Mouse (Mus musculus) kidney, embryonic 16.5 days (tissue): Measurements from ENCODE around the gene Tle2. TPM values are rescaled to one million over a fixed set of nuclear protein-coding genes. Genes with fewer than 3 reads are reported as not detected.

Experiments used
- ATAC-seq: fragments of 200-750 bp; cut with Nextera tagmentation; 2 replicates; pipeline ENCODE4 v1.8.0; 2017; ENCODE audit warnings: moderate TSS enrichment; ENCODE audit not compliant: low FRiP score, low TSS enrichment
- H3K27ac ChIP-seq: fragments of 300-500 bp; sonication (generic); 2 replicates; pipeline ENCODE4 v1.5.1; 2014; ENCODE audit warnings: low read length
- H3K27me3 ChIP-seq: fragments of 300-500 bp; sonication (generic); 2 replicates; pipeline ENCODE4 v1.6.1; 2014; ENCODE audit warnings: low read length, control low read depth, mixed read lengths; ENCODE audit not compliant: insufficient read depth
- H3K36me3 ChIP-seq: fragments of 300-500 bp; sonication (generic); 2 replicates; pipeline ENCODE4 v1.6.1; 2014; ENCODE audit warnings: low read length, control low read depth, mixed read lengths; ENCODE audit not compliant: insufficient read depth
- H3K4me1 ChIP-seq: fragments of 300-500 bp; sonication (generic); 2 replicates; pipeline ENCODE4 v1.6.1; 2014; ENCODE audit warnings: low read length, control low read depth, mixed read lengths; ENCODE audit not compliant: insufficient read depth
- H3K4me2 ChIP-seq: fragments of 300-500 bp; sonication (generic); replicated peaks from 2 replicates; pipeline ENCODE4 v1.6.1; 2014; ENCODE audit warnings: low read depth, low read length
- H3K4me3 ChIP-seq: fragments of 300-500 bp; sonication (generic); 2 replicates; pipeline ENCODE4 v1.5.1; 2014; ENCODE audit warnings: mild to moderate bottlenecking, low read length
- H3K9ac ChIP-seq: fragments of 300-500 bp; sonication (generic); replicated peaks from 2 replicates; pipeline ENCODE4 v1.6.1; 2014; ENCODE audit warnings: low read length
- H3K9me3 ChIP-seq: fragments of 300-500 bp; sonication (generic); 2 replicates; pipeline ENCODE4 v1.6.1; 2016; ENCODE audit warnings: low read length, control low read depth
- WGBS: fragments of 180-500 bp; shearing (Covaris S2); extraction: QIAGEN DNeasy Blood & Tissue Kit; methylation state at CpG from one replicate; pipeline ENCODE4 v1.1.7; 2014; 5-methylcytosine and 5-hydroxymethylcytosine counted together
- polyA plus RNA-seq: library from polyadenylated mRNA; unstranded; fragments of >200 nt; fragmentation: Nextera tagmentation; extraction: Ambion mirVana; gene quantifications from 2 replicates; pipeline ENCODE4 v1.2.1, GENCODE M21; 2015

Gene Tle2
- polyA plus RNA-seq, 1 experiment from 2014 or later = 41.0 TPM

DNA sequence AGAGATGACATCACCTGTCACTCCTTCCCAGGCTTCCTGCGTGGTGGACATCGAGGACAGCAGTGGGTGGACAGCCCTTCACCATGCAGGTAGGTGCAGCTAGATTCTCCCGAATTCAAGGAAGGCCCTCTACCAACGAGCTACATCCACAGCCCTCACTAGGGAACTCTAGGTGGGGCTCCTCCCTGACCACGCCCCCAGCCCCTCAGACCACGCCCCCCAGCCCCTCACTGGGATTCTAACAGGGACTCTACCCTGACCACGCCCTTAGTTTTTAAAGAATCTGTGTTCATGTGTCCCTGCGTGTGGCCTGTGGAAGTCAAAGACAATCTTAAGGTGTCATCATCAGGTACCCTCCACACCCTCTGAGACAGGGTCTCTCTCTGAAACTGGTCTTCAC lies 62.0 kb downstream of the Tle2 start:
- H3K36me3 ChIP-seq = no peaks in the 10 kb centered on the region
- no peak overlapping the region for H3K4me2 ChIP-seq
- no peak overlapping the region for H3K27ac ChIP-seq
- peaks cover 10% of the 10 kb centered on the region for H3K4me1 ChIP-seq
- no peak overlapping the region for H3K4me3 ChIP-seq
- no peaks in the 10 kb centered on the region for H3K9me3 ChIP-seq
- WGBS = 20% methylated on average over 8 of the region's 8 CpGs
- no peak for ATAC-seq
- no peak overlapping the region for H3K9ac ChIP-seq
- H3K27me3 ChIP-seq = no peaks in the 10 kb centered on the region

DNA sequence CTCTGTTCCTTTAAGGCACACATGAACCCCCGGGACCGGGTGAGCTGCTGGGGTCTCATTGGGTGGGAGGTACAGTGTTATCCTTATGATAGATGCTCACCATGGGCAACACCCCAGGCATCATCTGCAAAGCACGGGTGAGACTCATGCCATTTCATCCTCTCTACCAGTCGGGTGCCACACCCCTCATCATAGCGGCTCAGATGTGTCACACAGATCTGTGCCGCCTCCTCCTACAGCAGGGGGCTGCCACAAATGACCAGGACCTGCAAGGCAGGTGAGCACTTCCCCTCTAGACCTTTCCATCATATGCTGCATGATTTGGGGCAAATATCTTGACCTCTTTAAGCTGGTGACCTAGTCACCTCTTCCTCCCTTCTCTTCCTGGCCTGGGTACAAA lies 63.7 kb downstream of the Tle2 start:
- no peaks in the 10 kb centered on the region for H3K27me3 ChIP-seq
- 83% methylated on average over 6 of the region's 6 CpGs for WGBS
- no peak overlapping the region for H3K4me3 ChIP-seq
- ATAC-seq = no peak
- no peak overlapping the region for H3K4me2 ChIP-seq
- no peaks in the 10 kb centered on the region for H3K36me3 ChIP-seq
- no peak overlapping the region for H3K9ac ChIP-seq
- peaks cover 18% of the 10 kb centered on the region for H3K4me1 ChIP-seq
- no peaks in the 10 kb centered on the region for H3K9me3 ChIP-seq
- H3K27ac ChIP-seq = no peak overlapping the region

Other genes with a start within 250 kb of the Tle2 start
- 19.7 and 20.2 TPM in 2 replicates for gene Tbxa2r, start 245.8 kb upstream of the Tle2 start, polyA plus RNA-seq
- 0.09 TPM in 2 replicates for gene Gipc3, start 231.3 kb upstream of the Tle2 start, polyA plus RNA-seq
- 90.6 and 94.5 TPM in 2 replicates for gene Hmg20b, start 224.1 kb upstream of the Tle2 start, polyA plus RNA-seq
- 9.8 and 12.5 TPM in 2 replicates for gene Mfsd12, start 217.1 kb upstream of the Tle2 start, polyA plus RNA-seq
- gene 4930404N11Rik, start 208.7 kb upstream of the Tle2 start, polyA plus RNA-seq = 0.98 and 1.2 TPM in 2 replicates
- gene Fzr1, start 196.0 kb upstream of the Tle2 start, polyA plus RNA-seq = 111 and 115 TPM in 2 replicates
- gene Dohh, start 190.1 kb upstream of the Tle2 start, polyA plus RNA-seq = 87.6 and 104 TPM in 2 replicates
- gene Gm48551, start 190.1 kb upstream of the Tle2 start, polyA plus RNA-seq = 5.0 and 5.2 TPM in 2 replicates
- 1.4 and 1.6 TPM in 2 replicates for gene Gm48552, start 185.6 kb upstream of the Tle2 start, polyA plus RNA-seq
- gene Smim24, start 181.5 kb upstream of the Tle2 start, polyA plus RNA-seq = 42.7 and 44.1 TPM in 2 replicates
- gene Nfic, start 118.9 kb upstream of the Tle2 start, polyA plus RNA-seq = 87.8 and 92.0 TPM in 2 replicates
- gene Celf5, start 91.9 kb upstream of the Tle2 start, polyA plus RNA-seq = 0.29 and 0.67 TPM in 2 replicates
- 107 and 112 TPM in 2 replicates for gene Ncln, start 78.2 kb upstream of the Tle2 start, polyA plus RNA-seq
- gene S1pr4, start 74.4 kb upstream of the Tle2 start, polyA plus RNA-seq = 1.5 and 1.7 TPM in 2 replicates
- 0.70 and 0.98 TPM in 2 replicates for gene Gna15, start 50.3 kb upstream of the Tle2 start, polyA plus RNA-seq
- gene Gna11, start 29.4 kb upstream of the Tle2 start, polyA plus RNA-seq = 92.3 and 92.7 TPM in 2 replicates
- 322 and 487 TPM in 2 replicates for gene Aes, start 15.1 kb upstream of the Tle2 start, polyA plus RNA-seq
- 18.5 and 22.8 TPM in 2 replicates for gene Tle6, start 26.5 kb downstream of the Tle2 start, polyA plus RNA-seq
- 0.66 and 0.82 TPM in 2 replicates for gene BC025920, start 31.7 kb downstream of the Tle2 start, polyA plus RNA-seq
- gene Sirt6, start 53.2 kb downstream of the Tle2 start, polyA plus RNA-seq = 41.8 and 48.4 TPM in 2 replicates
- gene Ankrd24, start 54.0 kb downstream of the Tle2 start, polyA plus RNA-seq = 16.0 and 17.6 TPM in 2 replicates
- 5.6 and 6.3 TPM in 2 replicates for gene Gm10778, start 74.5 kb downstream of the Tle2 start, polyA plus RNA-seq
- 17.9 and 19.4 TPM in 2 replicates for gene Zfp433, start 130.3 kb downstream of the Tle2 start, polyA plus RNA-seq
- gene Gm3055, start 196.6 kb downstream of the Tle2 start, polyA plus RNA-seq = 12.1 and 14.4 TPM in 2 replicates
- 3.1 and 4.2 TPM in 2 replicates for gene Gm4767, start 237.6 kb downstream of the Tle2 start, polyA plus RNA-seq